24 mouse cellular contexts compared by ENCODE assay signal in the genomic region with DNA sequence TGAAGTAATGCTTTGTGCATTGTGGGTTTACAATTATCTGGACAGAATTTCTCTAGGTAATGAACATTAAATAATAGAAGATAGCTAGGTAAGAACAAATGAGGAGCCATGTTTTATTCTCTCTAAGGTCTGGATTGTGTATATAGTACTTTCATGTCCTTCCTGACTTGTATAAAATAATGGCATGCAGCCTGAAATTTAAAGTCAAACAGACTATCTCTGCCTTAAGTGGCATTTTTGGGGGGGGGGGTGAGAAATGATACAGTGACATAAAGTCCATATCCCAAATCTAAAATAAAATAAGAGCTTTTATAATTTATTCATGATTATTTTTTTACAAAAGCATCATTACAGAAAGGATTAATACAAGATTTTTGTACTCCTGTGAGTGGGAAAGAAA. TPM values are rescaled to one million over a fixed set of nuclear protein-coding genes. Genes with fewer than 3 reads are reported as not detected.
"Had no signal": no experiment of that assay in that cellular context is flagged by ENCODE, and none has a peak within 500 bp of the region (broad histone marks: within the 10 kb centered on the region; RNA-seq: fewer than 3 reads in every experiment).

No protein-coding gene starts in this region.

- H3K4me2 ChIP-seq: liver, embryonic 12.5 days; lung, embryonic 14.5 days; midbrain, embryonic 11.5 days; midbrain, embryonic 13.5 days had no signal

- H3K36me3 ChIP-seq: liver, embryonic 12.5 days; midbrain, embryonic 13.5 days had no signal

- H3K27ac ChIP-seq: liver, embryonic 12.5 days; liver, embryonic 14.5 days; midbrain, embryonic 13.5 days had no signal

- ATAC-seq: liver, embryonic 12.5 days; midbrain, embryonic 13.5 days; midbrain, embryonic 16.5 days had no signal

- H3K4me1 ChIP-seq: liver, embryonic 12.5 days; midbrain, embryonic 13.5 days had no signal

- H3K9ac ChIP-seq: liver, embryonic 12.5 days; liver, embryonic 14.5 days; lung, embryonic 14.5 days; midbrain, embryonic 13.5 days had no signal

- H3K4me3 ChIP-seq: liver, embryonic 12.5 days; midbrain, embryonic 13.5 days; myocyte had no signal

- DNase-seq: lung, adult 18-20 months; lung, embryonic 14.5 days; lung, postnatal 10 days; lung, postnatal 4 days; retina, postnatal 1 day; right cerebral cortex, adult 18-20 months; right cerebral cortex, postnatal 25 days; right cerebral cortex, postnatal 4 days; spleen, adult 18-20 months; thymus, adult 18-20 months; thymus, postnatal 14 days; thymus, postnatal 36 days had no signal

- H3K27me3 ChIP-seq: liver, embryonic 12.5 days; midbrain, embryonic 13.5 days had no signal

RNA-seq across cellular contexts. Expression of a gene that starts 45.5 kb away (rescaled TPM):
- polyA plus RNA-seq: liver, embryonic 12.5 days; liver, embryonic 14.5 days; liver, embryonic 16.5 days; lung, embryonic 14.5 days; lung, embryonic 16.5 days; midbrain, embryonic 11.5 days; midbrain, embryonic 13.5 days; midbrain, embryonic 16.5 days; myocyte; neural tube, embryonic 14.5 days; small intestine, adult 2 months; stomach, embryonic 14.5 days; stomach, embryonic 16.5 days had no signal
